Mouse (Mus musculus) megakaryocyte, embryonic 14.5 days (primary cell): ENCODE measurements around the gene Nfrkb.

Source experiments
- FLI1 ChIP-seq: IDR thresholded peaks from 2 replicates; pipeline ENCODE4 v1.6.1; 2012; ENCODE audit warnings: low read length, inconsistent platforms, mixed read lengths
- GATA1 ChIP-seq: IDR thresholded peaks from 3 replicates; pipeline ENCODE4 v1.6.1; 2012; ENCODE audit warnings: mixed read lengths, low read length, inconsistent platforms, borderline replicate concordance

GRCm38 (mm10) chr9:31432336-31432975, 46.5 kb downstream of the Nfrkb start:
- no peak for TF ChIP-seq GATA1
- no peak for TF ChIP-seq FLI1
